8 mouse cellular contexts compared by ENCODE assay signal in genomic region chr2:5943071-5943470, GRCm38 (mm10). TPM values are rescaled to one million over a fixed set of nuclear protein-coding genes. Genes with fewer than 3 reads are reported as not detected.
A peak's percentile ranks its signal among the peaks of the same experiment; 100 is the strongest.
DNase-seq lines count a peak whose midpoint lies in the region; ATAC-seq and TF ChIP-seq lines count a peak whose summit lies in the region.

No protein-coding gene starts in this region.

- 44% methylated on average over 4 of the region's 4 CpGs for WGBS in hindbrain, embryonic 11.5 days
- WGBS in liver, postnatal 0 days (ENCODE audit: insufficient replicate concordance), result 36% methylated on average over 4 of the region's 4 CpGs

- no peak for TF ChIP-seq POLR2A in ES-Bruce4 (IDR thresholded peaks at IDR 0.05; ENCODE audit: insufficient read depth, low read length)

- ATAC-seq in erythroblast, adult 5-6 weeks (replicated peaks; ENCODE audit: low FRiP score, poor library complexity, severe bottlenecking), result no peak
- peak; percentile 21; the same call in 1 of the 2 replicates for ATAC-seq in hindbrain, embryonic 11.5 days (ENCODE audit: low FRiP score)
- peak; percentile 35 for ATAC-seq in liver, postnatal 0 days

- H3K27ac ChIP-seq in ES-Bruce4 (ENCODE audit: insufficient read depth, low read length), result no peak overlapping the region
- H3K27ac ChIP-seq in hindbrain, embryonic 11.5 days (ENCODE audit: low read depth, low read length), result no peak overlapping the region
- H3K27ac ChIP-seq in liver, postnatal 0 days (ENCODE audit: low read depth), result peak overlapping the region; percentile 94

- H3K9ac ChIP-seq in ES-Bruce4 (ENCODE audit: low read depth, poor library complexity, severe bottlenecking), result peak overlapping the region; percentile 77; the same call in 1 of the 2 replicates
- H3K9ac ChIP-seq in hindbrain, embryonic 11.5 days (ENCODE audit: low read depth, low read length), result no peak overlapping the region
- H3K9ac ChIP-seq in liver, postnatal 0 days (replicated peaks), result peak overlapping the region; percentile 82

- H3K4me1 ChIP-seq in erythroblast, embryonic 14.5 days (ENCODE audit: control insufficient read depth), result peaks cover 65% of the 10 kb centered on the region
- peaks cover 2% of the 10 kb centered on the region for H3K4me1 ChIP-seq in ES-Bruce4 (ENCODE audit: control insufficient read depth, insufficient read depth, low read length)
- no peaks in the 10 kb centered on the region for H3K4me1 ChIP-seq in hindbrain, embryonic 11.5 days (replicated peaks; ENCODE audit: control insufficient read depth, insufficient read depth, low read length)
- peaks cover 7% of the 10 kb centered on the region for H3K4me1 ChIP-seq in liver, postnatal 0 days (ENCODE audit: insufficient read depth)

- H3K9me3 ChIP-seq in erythroblast, embryonic 14.5 days (ENCODE audit: control insufficient read depth, low read length), result no peaks in the 10 kb centered on the region
- H3K9me3 ChIP-seq in ES-Bruce4 (replicated peaks; ENCODE audit: control insufficient read depth, insufficient read depth, low read length, poor library complexity, severe bottlenecking), result no peaks in the 10 kb centered on the region
- H3K9me3 ChIP-seq in hindbrain, embryonic 11.5 days (ENCODE audit: control insufficient read depth, low read length), result no peaks in the 10 kb centered on the region
- H3K9me3 ChIP-seq in liver, postnatal 0 days (ENCODE audit: low read length), result no peaks in the 10 kb centered on the region

- no peak for TF ChIP-seq EP300 in ES-Bruce4 (IDR thresholded peaks at IDR 0.05; ENCODE audit: insufficient read depth, low read depth, low read length)
- TF ChIP-seq EP300 in liver, postnatal 0 days (IDR thresholded peaks at IDR 0.05; ENCODE audit: low read depth), result no peak

- H3K27me3 ChIP-seq in erythroblast, embryonic 14.5 days (ENCODE audit: control insufficient read depth), result no peaks in the 10 kb centered on the region
- H3K27me3 ChIP-seq in ES-Bruce4 (ENCODE audit: control insufficient read depth, insufficient read depth, low read length, poor library complexity, severe bottlenecking), result no peaks in the 10 kb centered on the region
- no peaks in the 10 kb centered on the region for H3K27me3 ChIP-seq in hindbrain, embryonic 11.5 days (ENCODE audit: control insufficient read depth, insufficient read depth, low read length)
- no peaks in the 10 kb centered on the region for H3K27me3 ChIP-seq in liver, postnatal 0 days (ENCODE audit: insufficient read depth, low read length)

- H3K36me3 ChIP-seq in erythroblast, embryonic 14.5 days (ENCODE audit: control insufficient read depth), result no peaks in the 10 kb centered on the region
- no peaks in the 10 kb centered on the region for H3K36me3 ChIP-seq in ES-Bruce4 (ENCODE audit: control insufficient read depth, insufficient read depth, low read length, poor library complexity, severe bottlenecking)
- no peaks in the 10 kb centered on the region for H3K36me3 ChIP-seq in hindbrain, embryonic 11.5 days (ENCODE audit: control insufficient read depth, insufficient read depth, low read length)
- no peaks in the 10 kb centered on the region for H3K36me3 ChIP-seq in liver, postnatal 0 days (replicated peaks; ENCODE audit: insufficient read depth, low read length)

- peak overlapping the region; percentile 75 for H3K4me3 ChIP-seq in erythroblast, embryonic 14.5 days (replicated peaks)
- H3K4me3 ChIP-seq in ES-Bruce4 (ENCODE audit: low read depth, low read length), result peak overlapping the region; percentile 11; the same call in 1 of the 2 replicates
- H3K4me3 ChIP-seq in hindbrain, embryonic 11.5 days (ENCODE audit: low read depth, low read length), result peak overlapping the region; percentile 55; the same call in 1 of the 2 replicates
- H3K4me3 ChIP-seq in liver, postnatal 0 days (ENCODE audit: low read depth, low read length), result peak overlapping the region; percentile 69; the same call in 1 of the 2 replicates

- no peak for TF ChIP-seq CTCF in ES-Bruce4 (IDR thresholded peaks at IDR 0.05; ENCODE audit: low read depth, low read length)
- no peak for TF ChIP-seq CTCF in liver, postnatal 0 days (IDR thresholded peaks at IDR 0.05; ENCODE audit: low read depth)

- DNase-seq in hindbrain, embryonic 11.5 days (ENCODE audit: low spot score), result no peak
- DNase-seq in liver, postnatal 0 days, result no peak
- no peak for DNase-seq in frontal cortex, postnatal 36 days (ENCODE audit: low spot score in 2 of 2)
- DNase-seq in gastrocnemius, postnatal 10 days, result no peak
- no peak for DNase-seq in adipocyte (ENCODE audit: low spot score)

- peak overlapping the region; percentile 70 for H3K4me2 ChIP-seq in hindbrain, embryonic 11.5 days (replicated peaks; ENCODE audit: low read depth, low read length)
- H3K4me2 ChIP-seq in liver, postnatal 0 days (ENCODE audit: low read depth, low read length), result peak overlapping the region; percentile 83

RNA-seq across cellular contexts. Expression of gene Dhtkd1, which starts 0.5 kb away (rescaled TPM):
- not detected in 2 replicates for polyA plus RNA-seq in erythroblast, embryonic 14.5 days (2012)
- total RNA-seq in erythroblast, adult 5-6 weeks (2015; ENCODE audit: low replicate concordance), result 8.8 TPM in 1 of 2 replicates, not detected in the other
- total RNA-seq in erythroblast, adult 5-6 weeks (2017; ENCODE audit: low replicate concordance), result 0.28 and 4.4 TPM in 2 replicates
- 13.9 and 17.0 TPM in 2 replicates for polyA plus RNA-seq in ES-Bruce4 (2011; ENCODE audit: insufficient read depth, insufficient read length, low read depth, missing spikeins)
- 3.8 and 8.4 TPM in 2 replicates for polyA plus RNA-seq in hindbrain, embryonic 11.5 days (2014; fragmentation: Nextera tagmentation; extraction: Ambion mirVana)
- 5.3 TPM in 2 replicates for polyA plus RNA-seq in liver, postnatal 0 days (2015; fragmentation: Nextera tagmentation; extraction: Ambion mirVana)
- total RNA-seq in gastrocnemius, postnatal 10 days (2021), result 1 to 10 TPM; 1.3 to 2.2 TPM

RNA-seq across cellular contexts. Expression of gene Upf2, which starts 8.2 kb away (rescaled TPM):
- 0.49 and 0.56 TPM in 2 replicates for polyA plus RNA-seq in erythroblast, embryonic 14.5 days (2012)
- total RNA-seq in erythroblast, adult 5-6 weeks (2015; ENCODE audit: low replicate concordance), result 19.0 and 20.4 TPM in 2 replicates
- total RNA-seq in erythroblast, adult 5-6 weeks (2017; ENCODE audit: low replicate concordance), result 25.4 and 25.6 TPM in 2 replicates
- 44.4 and 47.9 TPM in 2 replicates for polyA plus RNA-seq in ES-Bruce4 (2011; ENCODE audit: insufficient read depth, insufficient read length, low read depth, missing spikeins)
- 11.9 and 14.4 TPM in 2 replicates for polyA plus RNA-seq in hindbrain, embryonic 11.5 days (2014; fragmentation: Nextera tagmentation; extraction: Ambion mirVana)
- 2.8 and 3.3 TPM in 2 replicates for polyA plus RNA-seq in liver, postnatal 0 days (2015; fragmentation: Nextera tagmentation; extraction: Ambion mirVana)
- 10 to 100 TPM; 12.9 to 15.9 TPM for total RNA-seq in gastrocnemius, postnatal 10 days (2021)

RNA-seq across cellular contexts. Expression of gene Sec61a2, which starts 47.8 kb away (rescaled TPM):
- 0.04 and 0.07 TPM in 2 replicates for polyA plus RNA-seq in erythroblast, embryonic 14.5 days (2012)
- 2.1 and 22.7 TPM in 2 replicates for total RNA-seq in erythroblast, adult 5-6 weeks (2015; ENCODE audit: low replicate concordance)
- 6.7 and 8.9 TPM in 2 replicates for total RNA-seq in erythroblast, adult 5-6 weeks (2017; ENCODE audit: low replicate concordance)
- polyA plus RNA-seq in ES-Bruce4 (2011; ENCODE audit: insufficient read depth, insufficient read length, low read depth, missing spikeins), result 103 and 106 TPM in 2 replicates
- polyA plus RNA-seq in hindbrain, embryonic 11.5 days (2014; fragmentation: Nextera tagmentation; extraction: Ambion mirVana), result 78.1 and 85.9 TPM in 2 replicates
- polyA plus RNA-seq in liver, postnatal 0 days (2015; fragmentation: Nextera tagmentation; extraction: Ambion mirVana), result 8.3 and 9.5 TPM in 2 replicates
- total RNA-seq in gastrocnemius, postnatal 10 days (2021), result 10 to 100 TPM; 35.1 to 40.6 TPM

Comparison
In these comparisons a context has a peak if more than half of its experiments do, and no peak if none do; other contexts are left out.
1. H3K4me3 ChIP-seq: peak in every context shown above with its lines; median percentile 75 in erythroblast, embryonic 14.5 days; 69 in liver, postnatal 0 days; 55 in hindbrain, embryonic 11.5 days; 11 in ES-Bruce4.